Mouse (Mus musculus): ENCODE results near the gene Slfn5.

DNA sequence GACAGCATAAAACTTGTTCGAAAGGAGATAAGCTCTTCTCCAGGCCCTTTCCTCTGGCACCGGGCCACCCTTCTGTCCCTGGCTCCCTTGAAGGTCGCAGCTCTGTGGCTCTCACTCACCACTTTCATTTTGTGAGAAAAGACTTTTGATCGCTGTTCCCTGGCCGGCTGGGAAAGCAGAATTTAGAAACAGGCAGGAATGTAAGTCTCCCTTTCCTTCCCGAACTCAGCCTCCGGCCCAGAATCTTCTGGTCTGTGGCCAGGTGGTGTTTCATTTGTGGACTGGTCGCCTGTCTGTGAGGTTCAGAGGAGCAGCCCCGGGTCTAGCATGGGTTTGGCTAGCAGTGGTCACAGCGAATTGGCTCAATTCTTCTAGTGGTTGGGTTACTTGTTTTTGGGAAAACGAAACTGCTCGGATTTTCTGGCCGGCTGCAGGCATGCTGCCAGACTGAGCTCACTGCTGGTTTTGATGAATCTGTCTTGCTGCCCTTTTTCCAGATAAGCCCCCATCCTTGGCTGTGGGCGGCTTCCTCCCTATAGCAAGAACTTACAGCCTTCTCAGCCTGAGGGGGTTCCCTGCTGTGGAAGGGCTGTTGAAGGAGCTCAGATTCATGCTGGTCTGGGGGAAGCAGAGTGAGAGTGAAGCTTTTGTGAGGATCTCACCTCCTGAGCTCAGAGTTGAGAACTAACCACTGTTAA, 40.5 kb downstream of the Slfn5 start, which contains the start of gene Slfn9:
- TF ChIP-seq POLR2A (IDR thresholded peaks at IDR 0.05; ENCODE audit: insufficient read depth, low read depth, low read length) (peak; percentile 30; the same call in 1 of the 2 replicates), CTCF (IDR thresholded peaks at IDR 0.05) (no peak)

All from heart, adult 2 months (tissue).